Mouse (Mus musculus) neural tube, embryonic 15.5 days (tissue): ENCODE results near the gene St6galnac5. TPM values are rescaled to one million over a fixed set of nuclear protein-coding genes. Genes with fewer than 3 reads are reported as not detected.

Source experiments
- ATAC-seq: fragments of 200-750 bp; cut with Nextera tagmentation; 2 replicates; pipeline ENCODE4 v1.8.0; 2017; ENCODE audit warnings: mild to moderate bottlenecking, moderate TSS enrichment, moderate library complexity; ENCODE audit not compliant: low FRiP score
- H3K27ac ChIP-seq: fragments of 300-500 bp; sonication (generic); replicated peaks from 2 replicates; pipeline ENCODE4 v1.5.1; 2015; ENCODE audit warnings: mild to moderate bottlenecking, inconsistent platforms
- H3K27me3 ChIP-seq: fragments of 300-500 bp; sonication (generic); replicated peaks from 2 replicates; pipeline ENCODE4 v1.6.1; 2015; ENCODE audit warnings: inconsistent platforms
- H3K36me3 ChIP-seq: fragments of 300-500 bp; sonication (generic); 2 replicates; pipeline ENCODE4 v1.6.1; 2015; ENCODE audit warnings: inconsistent platforms
- H3K4me1 ChIP-seq: fragments of 300-500 bp; sonication (generic); 2 replicates; pipeline ENCODE4 v1.6.1; 2015; ENCODE audit warnings: inconsistent platforms
- H3K4me2 ChIP-seq: fragments of 300-500 bp; sonication (generic); 2 replicates; pipeline ENCODE4 v1.6.1; 2015; ENCODE audit warnings: inconsistent platforms, mild to moderate bottlenecking, moderate library complexity
- H3K4me3 ChIP-seq: fragments of 300-500 bp; sonication (generic); replicated peaks from 2 replicates; pipeline ENCODE4 v1.5.1; 2015; ENCODE audit warnings: mild to moderate bottlenecking, inconsistent platforms
- H3K9ac ChIP-seq: fragments of 300-500 bp; sonication (generic); replicated peaks from 2 replicates; pipeline ENCODE4 v1.6.1; 2015; ENCODE audit warnings: mild to moderate bottlenecking, inconsistent platforms
- H3K9me3 ChIP-seq: fragments of 300-500 bp; sonication (generic); replicated peaks from 2 replicates; pipeline ENCODE4 v1.6.1; 2016; ENCODE audit warnings: inconsistent platforms
- whole genome bisulfite sequencing: fragments of 180-500 bp; shearing (Covaris S2); methylation state at CpG from one replicate; pipeline ENCODE4 v1.1.7; 2015; ENCODE audit warnings: mixed read lengths; 5-methylcytosine and 5-hydroxymethylcytosine counted together
- polyA plus RNA-seq: library from polyadenylated mRNA; unstranded; fragments of >200 nt; fragmentation: Nextera tagmentation; extraction: Ambion mirVana; gene quantifications from 2 replicates; pipeline ENCODE4 v1.2.1, GENCODE M21; 2015

Gene St6galnac5
- polyA plus RNA-seq, 1 experiment from 2014 or later: 18.5 TPM

GRCm38 (mm10) chr3:152979481-152980092 is 2.5 kb downstream of the St6galnac5 start:
- Histone ChIP-seq H3K27me3 (0 out of 2 replicates have a peak, but pooled peaks cover 8% of the 10 kb centered on the region), H3K27ac (no peak overlapping the region; the same call in 1 of the 2 replicates), H3K9ac (peak overlapping the region; percentile 38), H3K4me1 (peaks cover 38% of the 10 kb centered on the region), H3K4me2 (peak overlapping the region; percentile 87), H3K9me3 (no peaks in the 10 kb centered on the region), H3K36me3 (no peaks in the 10 kb centered on the region), H3K4me3 (peak overlapping the region; percentile 60)
- ATAC-seq: no peak
- 75% methylated on average over 11 of the region's 11 CpGs for WGBS

GRCm38 (mm10) chr3:152971373-152971772 is 10.7 kb downstream of the St6galnac5 start:
- H3K9me3 ChIP-seq: no peaks in the 10 kb centered on the region
- H3K4me1 ChIP-seq: peaks cover 13% of the 10 kb centered on the region
- no peak overlapping the region for H3K9ac ChIP-seq
- ATAC-seq: no peak
- WGBS: 78% methylated on average over 4 of the region's 4 CpGs
- no peak overlapping the region for H3K4me3 ChIP-seq
- H3K4me2 ChIP-seq: no peak overlapping the region
- no peaks in the 10 kb centered on the region for H3K36me3 ChIP-seq
- H3K27me3 ChIP-seq: no peaks in the 10 kb centered on the region
- no peak overlapping the region for H3K27ac ChIP-seq

GRCm38 (mm10) chr3:152969774-152970347 is 12.2 kb downstream of the St6galnac5 start:
- H3K36me3 ChIP-seq: no peaks in the 10 kb centered on the region
- ATAC-seq: no peak
- WGBS: 55% methylated on average over 16 of the region's 16 CpGs
- no peaks in the 10 kb centered on the region for H3K9me3 ChIP-seq
- no peak overlapping the region for H3K4me2 ChIP-seq
- H3K9ac ChIP-seq: no peak overlapping the region
- H3K27me3 ChIP-seq: no peaks in the 10 kb centered on the region
- no peak overlapping the region for H3K4me3 ChIP-seq
- peaks cover 13% of the 10 kb centered on the region for H3K4me1 ChIP-seq
- H3K27ac ChIP-seq: peak overlapping the region; percentile 28; the same call in 1 of the 2 replicates

- Histone ChIP-seq H3K27ac (no peak overlapping the region), H3K4me3 (no peak overlapping the region), H3K4me1 (peaks cover 16% of the 10 kb centered on the region), H3K36me3 (no peaks in the 10 kb centered on the region), H3K27me3 (no peaks in the 10 kb centered on the region), H3K4me2 (no peak overlapping the region), H3K9me3 (no peaks in the 10 kb centered on the region), H3K9ac (no peak overlapping the region)
- 86% methylated on average over 10 of the region's 10 CpGs for WGBS
- ATAC-seq: no peak
Measured at GRCm38 (mm10) chr3:152961855-152962376, 20.1 kb downstream of the St6galnac5 start.

GRCm38 (mm10) chr3:152958358-152959150 is 23.5 kb downstream of the St6galnac5 start:
- ATAC-seq: no peak; the same call in 1 of the 2 replicates

DNA sequence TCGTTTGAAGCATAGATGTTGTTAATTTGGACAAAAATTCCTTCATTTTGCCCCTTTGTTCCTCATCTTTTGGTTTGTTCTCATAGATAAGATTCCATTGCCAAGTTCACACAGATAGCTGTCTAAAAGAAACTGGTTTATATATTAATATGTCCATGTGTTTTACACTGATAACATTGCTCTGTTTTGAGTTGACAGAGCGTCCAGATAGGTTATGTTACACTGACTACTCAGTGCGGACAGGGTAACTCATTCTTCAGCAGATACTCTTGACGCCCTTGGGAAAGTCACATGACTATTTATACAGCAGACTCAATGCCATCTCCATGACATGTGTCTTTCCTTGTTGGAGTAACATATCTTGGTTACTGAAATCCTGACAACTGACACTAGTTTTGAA is 25.3 kb downstream of the St6galnac5 start:
- ATAC-seq: no peak
- 90% methylated on average over 4 of the region's 4 CpGs for WGBS
- Histone ChIP-seq H3K4me1 (peaks cover 18% of the 10 kb centered on the region), H3K4me3 (no peak overlapping the region), H3K9me3 (no peaks in the 10 kb centered on the region), H3K27ac (no peak overlapping the region), H3K36me3 (no peaks in the 10 kb centered on the region), H3K27me3 (no peaks in the 10 kb centered on the region), H3K9ac (no peak overlapping the region), H3K4me2 (no peak overlapping the region)

More at GRCm38 (mm10) chr3:152958358-152959150, 23.5 kb downstream of the St6galnac5 start:
- H3K4me3 ChIP-seq: no peak overlapping the region
- no peaks in the 10 kb centered on the region for H3K27me3 ChIP-seq
- H3K27ac ChIP-seq: no peak overlapping the region
- peaks cover 18% of the 10 kb centered on the region for H3K4me1 ChIP-seq
- H3K9ac ChIP-seq: no peak overlapping the region
- H3K9me3 ChIP-seq: no peaks in the 10 kb centered on the region
- H3K4me2 ChIP-seq: no peak overlapping the region
- H3K36me3 ChIP-seq: no peaks in the 10 kb centered on the region
- 68% methylated on average over 11 of the region's 11 CpGs for WGBS

DNA sequence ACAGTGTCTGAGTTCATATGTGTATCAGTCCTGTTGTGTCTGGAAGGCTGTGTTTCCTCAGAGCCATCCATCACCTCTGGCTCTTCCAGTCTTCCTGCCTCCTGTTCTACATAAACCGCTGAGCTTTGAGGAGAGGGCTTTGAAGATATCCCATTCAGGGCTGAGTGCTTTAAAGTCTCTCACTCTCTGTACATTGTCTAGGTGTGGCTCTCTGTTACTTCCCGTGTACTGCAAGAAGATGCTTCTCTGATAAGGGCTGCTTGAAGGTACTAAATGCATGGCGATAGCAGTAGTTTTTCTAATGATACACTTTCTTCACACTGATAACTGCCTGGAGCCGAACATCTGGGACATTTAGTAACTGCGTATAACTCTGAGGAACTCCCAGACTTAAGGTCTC is 26.0 kb downstream of the St6galnac5 start:
- H3K27me3 ChIP-seq: no peaks in the 10 kb centered on the region
- H3K4me3 ChIP-seq: no peak overlapping the region
- no peaks in the 10 kb centered on the region for H3K36me3 ChIP-seq
- H3K4me1 ChIP-seq: peaks cover 15% of the 10 kb centered on the region
- no peak overlapping the region for H3K27ac ChIP-seq
- no peak overlapping the region for H3K9ac ChIP-seq
- H3K4me2 ChIP-seq: no peak overlapping the region
- WGBS: 72% methylated on average over 5 of the region's 5 CpGs
- no peaks in the 10 kb centered on the region for H3K9me3 ChIP-seq
- ATAC-seq: no peak

DNA sequence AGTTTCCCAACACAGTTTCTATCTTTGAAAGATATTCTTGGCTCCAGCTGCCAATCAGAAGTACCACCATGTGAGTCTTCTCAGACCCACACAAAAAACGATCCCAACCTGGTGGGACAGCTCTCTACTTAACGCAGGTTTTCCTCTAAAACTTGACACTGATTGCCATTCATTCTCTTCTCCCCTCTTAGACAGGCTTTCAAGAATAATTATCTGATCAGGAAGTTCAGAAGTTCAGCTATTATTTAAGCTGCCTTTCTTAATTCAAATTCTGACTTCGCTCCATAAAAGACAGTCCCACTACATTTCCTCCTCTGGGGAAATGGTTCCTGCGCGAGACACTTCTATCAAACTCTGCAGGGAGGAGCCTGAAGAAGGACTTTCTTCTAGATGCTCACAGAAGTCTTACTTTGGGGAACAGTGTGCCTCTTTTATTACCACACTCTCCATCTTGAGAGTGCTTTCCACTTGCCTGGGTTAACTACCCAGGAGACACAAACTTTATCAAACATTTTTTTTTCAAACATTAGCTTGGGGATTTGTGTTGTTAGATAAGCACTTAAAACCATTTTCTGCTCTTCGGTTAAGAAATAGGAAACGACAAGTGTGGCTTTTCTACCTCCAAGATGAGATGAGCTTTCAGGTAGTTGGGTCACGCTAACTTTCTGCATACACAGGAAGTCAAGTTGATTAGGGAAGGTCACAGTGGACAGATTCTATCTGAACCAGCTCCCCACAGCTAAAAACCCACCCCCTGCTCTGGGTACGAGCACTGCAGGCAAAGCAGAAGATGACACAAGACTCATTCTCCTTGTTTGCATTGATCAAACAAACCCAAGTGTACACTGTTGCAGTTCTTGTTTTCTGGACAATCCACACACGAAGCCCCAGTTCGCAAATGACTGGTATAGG is 30.2 kb downstream of the St6galnac5 start:
- no peak for ATAC-seq
- Histone ChIP-seq H3K9me3 (no peaks in the 10 kb centered on the region), H3K4me2 (no peak overlapping the region), H3K4me3 (no peak overlapping the region), H3K4me1 (peaks cover 2% of the 10 kb centered on the region; the same call in 1 of the 2 replicates), H3K9ac (no peak overlapping the region), H3K27me3 (no peaks in the 10 kb centered on the region), H3K36me3 (no peaks in the 10 kb centered on the region), H3K27ac (no peak overlapping the region)
- WGBS: 77% methylated on average over 11 of the region's 11 CpGs

DNA sequence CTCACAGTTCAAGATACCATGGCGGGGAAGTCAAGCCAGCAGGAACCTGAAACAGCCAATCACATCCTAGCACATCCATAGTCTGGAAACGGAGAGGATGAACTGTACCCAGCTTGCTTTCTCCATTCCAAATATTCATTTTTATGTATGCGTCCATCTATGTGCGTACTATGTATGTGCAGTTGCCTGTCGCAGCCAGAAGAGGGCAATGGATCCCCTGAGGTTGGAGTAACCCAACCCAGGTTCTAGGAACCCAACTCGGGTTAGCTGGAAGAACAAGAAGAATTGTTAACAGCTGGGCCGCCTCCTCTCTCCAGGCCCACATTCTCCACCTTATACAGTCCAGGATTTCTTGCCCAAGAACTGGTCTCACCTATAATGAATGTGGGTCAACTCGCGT is 31.1 kb downstream of the St6galnac5 start:
- Histone ChIP-seq H3K9me3 (no peaks in the 10 kb centered on the region), H3K4me2 (no peak overlapping the region), H3K4me1 (peaks cover 2% of the 10 kb centered on the region; the same call in 1 of the 2 replicates), H3K36me3 (no peaks in the 10 kb centered on the region), H3K4me3 (no peak overlapping the region), H3K27ac (no peak overlapping the region), H3K27me3 (no peaks in the 10 kb centered on the region), H3K9ac (no peak overlapping the region)
- ATAC-seq: no peak
- WGBS: 94% methylated on average over 9 of the region's 9 CpGs

- no peaks in the 10 kb centered on the region for H3K27me3 ChIP-seq
- 0 out of 2 replicates have a peak, but pooled peaks cover 2% of the 10 kb centered on the region for H3K4me1 ChIP-seq
- H3K9me3 ChIP-seq: no peaks in the 10 kb centered on the region
- no peak for ATAC-seq
- no peak overlapping the region for H3K4me3 ChIP-seq
- 96% methylated on average over 5 of the region's 5 CpGs for WGBS
- no peaks in the 10 kb centered on the region for H3K36me3 ChIP-seq
- H3K27ac ChIP-seq: no peak overlapping the region
- no peak overlapping the region for H3K4me2 ChIP-seq
- no peak overlapping the region for H3K9ac ChIP-seq
Measured at GRCm38 (mm10) chr3:152950299-152950698, 31.7 kb downstream of the St6galnac5 start.

DNA sequence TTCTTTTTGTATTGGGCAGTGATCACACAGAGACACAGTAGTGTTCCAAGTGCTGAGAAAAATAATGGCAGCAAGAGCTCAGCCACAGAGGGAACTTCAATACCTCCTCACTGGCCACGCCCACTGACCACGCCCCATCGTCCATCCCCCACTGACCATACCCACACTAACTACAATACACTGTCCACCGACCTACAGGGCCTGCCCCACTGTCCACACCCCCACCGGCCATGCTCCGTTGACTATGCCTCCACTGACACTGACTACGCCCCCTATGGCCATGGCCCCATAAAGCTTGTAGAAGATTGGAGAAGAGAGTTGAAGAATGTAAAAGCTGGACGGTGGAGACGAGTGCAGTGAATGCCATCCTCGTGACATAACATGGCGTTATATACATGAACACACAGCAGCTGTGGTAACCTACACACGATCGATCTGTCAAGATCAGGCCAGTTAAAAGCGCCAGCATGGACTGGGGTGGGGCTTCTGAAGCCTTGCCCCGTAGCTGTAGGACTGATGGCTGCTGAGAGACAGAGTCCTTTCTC is 32.7 kb downstream of the St6galnac5 start:
- Histone ChIP-seq H3K9me3 (no peaks in the 10 kb centered on the region), H3K4me2 (no peak overlapping the region), H3K4me1 (0 out of 2 replicates have a peak, but pooled peaks cover 2% of the 10 kb centered on the region), H3K9ac (no peak overlapping the region), H3K27me3 (no peaks in the 10 kb centered on the region), H3K27ac (no peak overlapping the region), H3K4me3 (no peak overlapping the region), H3K36me3 (no peaks in the 10 kb centered on the region)
- no peak for ATAC-seq
- 93% methylated on average over 15 of the region's 15 CpGs for WGBS
